Mouse (Mus musculus) MEL-GATA-1-ER (cell line): ENCODE results near the gene Pam.

Source experiments
- DNase-seq: peaks from one replicate; pipeline ENCODE4 v3.0.0-alpha.2; 2012; ENCODE audit warnings: low read depth; ENCODE audit errors: extremely low read depth

Pam gene

GRCm38 (mm10) chr1:98080431-98080830 lies 15.0 kb downstream of the Pam start:
- no peak for DNase-seq

- no peak for DNase-seq
These were observed 15.8 kb downstream of the Pam start for GRCm38 (mm10) chr1:98079640-98080039.

- DNase-seq: no peak
These were observed 16.7 kb downstream of the Pam start for GRCm38 (mm10) chr1:98078735-98079134.

- DNase-seq: no peak
These were observed 21.6 kb downstream of the Pam start for GRCm38 (mm10) chr1:98073826-98074225.

- DNase-seq: no peak
These were observed 22.3 kb downstream of the Pam start for GRCm38 (mm10) chr1:98073127-98073526.

- no peak for DNase-seq
These were observed 23.4 kb downstream of the Pam start for GRCm38 (mm10) chr1:98072045-98072444.

- DNase-seq: no peak
These were observed 24.0 kb downstream of the Pam start for GRCm38 (mm10) chr1:98071436-98071835.

GRCm38 (mm10) chr1:98070743-98071325 lies 24.6 kb downstream of the Pam start:
- no peak for DNase-seq

- DNase-seq: no peak
These were observed 27.3 kb downstream of the Pam start for GRCm38 (mm10) chr1:98068177-98068576.

DNA sequence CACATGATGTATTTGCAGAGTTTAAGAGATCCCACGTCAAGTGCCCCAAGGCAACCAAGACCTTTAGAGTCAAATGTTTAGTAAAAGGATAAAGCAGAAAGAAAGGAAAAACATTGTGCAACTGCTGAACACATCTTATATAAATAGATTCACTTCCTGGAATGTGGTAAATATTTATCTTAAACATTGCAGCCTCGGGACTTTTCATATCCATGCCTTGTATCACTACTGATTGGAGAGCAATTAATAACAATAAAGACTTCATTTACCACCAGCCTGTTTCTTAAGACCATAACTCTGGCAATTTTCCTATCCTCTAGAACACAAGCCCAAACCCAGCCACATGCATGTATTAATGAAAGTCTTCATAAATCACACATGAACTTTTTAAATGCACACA lies 33.4 kb downstream of the Pam start:
- no peak for DNase-seq

- no peak for DNase-seq
These were observed 36.0 kb downstream of the Pam start for GRCm38 (mm10) chr1:98059401-98059800.

GRCm38 (mm10) chr1:98056996-98057945 lies 38.2 kb downstream of the Pam start:
- DNase-seq: no peak

DNA sequence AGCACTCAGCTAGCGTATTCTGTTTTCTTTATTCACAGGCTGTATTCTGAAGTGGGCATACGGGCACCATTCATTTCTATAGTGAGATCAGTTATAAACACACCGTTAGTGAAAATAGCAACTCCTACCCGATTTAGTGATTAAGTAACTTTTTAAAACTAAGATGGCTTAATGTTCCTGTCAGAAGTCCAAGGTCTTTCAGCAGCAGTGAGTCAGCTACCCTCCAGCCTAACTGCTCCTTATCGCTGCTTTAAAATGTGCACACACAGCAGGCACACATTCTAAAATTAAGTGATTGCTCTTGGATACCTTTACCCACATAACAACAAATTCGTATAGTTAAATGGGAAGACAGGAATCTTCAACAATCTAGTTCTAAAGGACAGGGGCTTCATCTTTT lies 39.2 kb downstream of the Pam start:
- no peak for DNase-seq

GRCm38 (mm10) chr1:98055591-98055990 lies 39.9 kb downstream of the Pam start:
- no peak for DNase-seq

GRCm38 (mm10) chr1:98053994-98054393 lies 41.5 kb downstream of the Pam start:
- DNase-seq: no peak

DNA sequence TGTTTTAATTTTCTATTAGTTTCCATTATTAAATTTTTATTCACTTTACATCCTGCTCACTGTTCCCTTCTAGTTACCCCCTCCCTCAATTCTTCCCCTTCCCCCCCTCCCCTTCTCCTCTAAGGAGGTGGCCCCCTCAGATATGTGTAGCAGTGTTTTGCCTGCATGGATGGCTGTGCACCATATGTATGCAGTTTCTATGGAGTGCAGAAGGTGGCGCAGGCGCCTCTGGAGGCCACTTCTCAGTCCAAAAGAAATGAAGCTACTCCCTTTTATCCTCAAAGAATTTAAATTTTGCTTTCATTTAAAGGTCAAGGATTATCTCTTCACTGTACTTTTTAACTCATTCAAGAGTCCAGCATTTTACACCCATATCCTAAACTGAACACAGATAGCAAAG lies 42.0 kb downstream of the Pam start:
- no peak for DNase-seq

- no peak for DNase-seq
These were observed 42.7 kb downstream of the Pam start for GRCm38 (mm10) chr1:98052775-98053174.

GRCm38 (mm10) chr1:98051039-98051438 lies 44.4 kb downstream of the Pam start:
- no peak for DNase-seq

- DNase-seq: no peak
These were observed 45.7 kb downstream of the Pam start for GRCm38 (mm10) chr1:98049756-98050155.

DNA sequence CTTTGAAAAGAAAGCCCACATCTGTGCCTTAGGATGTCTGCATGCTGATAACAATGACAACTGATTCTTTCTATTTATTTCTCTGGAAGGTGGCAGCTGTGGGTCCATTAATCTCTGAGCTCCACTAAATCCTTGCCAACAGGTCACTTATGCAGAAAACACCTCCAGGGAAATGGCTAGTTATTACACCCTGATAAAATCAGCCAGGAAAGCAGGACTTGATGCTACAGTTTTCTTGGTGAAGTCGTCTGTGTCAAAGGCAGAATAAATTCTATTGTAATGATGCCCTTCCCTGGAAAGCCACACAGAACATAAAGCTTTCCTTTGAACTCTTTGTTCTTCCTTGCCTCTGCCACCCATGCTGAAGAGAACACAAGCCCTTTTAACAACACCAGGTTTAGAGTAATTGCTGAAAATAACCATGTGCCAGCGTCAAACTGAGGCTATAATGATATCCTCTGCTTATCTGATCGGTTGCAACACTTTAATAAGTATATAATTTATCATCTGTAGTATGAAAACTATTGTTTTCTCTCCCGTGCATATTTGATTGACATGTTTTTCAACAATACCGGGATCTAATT lies 47.1 kb downstream of the Pam start:
- no peak for DNase-seq

DNA sequence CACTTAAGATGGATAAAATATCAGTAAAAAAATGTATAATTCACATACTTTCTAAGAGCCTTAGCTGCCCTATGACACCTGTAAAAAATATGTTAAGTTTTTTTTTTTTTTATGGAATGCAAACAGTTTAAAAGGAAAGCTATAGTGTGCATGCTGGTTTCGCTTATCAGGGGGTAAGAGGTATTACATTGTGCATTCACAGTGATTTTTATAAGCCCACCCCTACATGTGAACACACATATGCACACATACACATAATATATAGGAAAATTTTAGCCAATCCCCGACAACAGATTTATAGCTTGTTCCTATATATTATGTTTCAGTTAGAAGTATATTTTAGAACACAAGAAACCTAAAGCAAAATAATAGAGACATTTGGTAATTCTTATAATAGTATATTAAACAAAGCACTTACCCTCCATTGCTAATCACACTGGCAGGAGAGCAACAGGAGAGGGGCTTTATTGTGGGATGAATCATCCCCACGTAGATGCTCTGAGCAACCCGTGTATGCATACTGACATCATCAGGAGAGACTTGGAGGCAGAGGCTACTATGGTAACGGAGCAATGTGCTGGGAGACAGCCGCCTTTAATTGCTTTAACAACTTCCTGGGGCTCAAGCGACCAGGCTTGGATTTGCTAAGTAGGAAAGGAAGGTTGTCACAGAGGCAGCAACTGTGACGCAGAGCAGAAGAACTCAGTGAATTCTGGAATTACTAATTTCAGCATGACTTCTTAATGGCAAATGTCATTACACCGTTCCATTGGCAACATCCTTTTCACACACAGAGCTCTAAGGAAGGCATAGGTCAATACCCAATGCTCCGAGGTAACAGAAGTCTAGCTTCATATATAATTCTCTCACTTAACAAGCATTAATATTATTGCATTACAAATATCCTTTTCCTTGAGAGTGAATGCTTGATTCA lies 47.9 kb downstream of the Pam start:
- no peak for DNase-seq
